Mouse (Mus musculus) heart, adult 2 months (tissue): ENCODE results near the gene Tex30. TPM values are rescaled to one million over a fixed set of nuclear protein-coding genes. Genes with fewer than 3 reads are reported as not detected.
"Not testable (repeated sequence)": the region's sequence is repeated elsewhere in the genome, so short reads cannot be mapped to it uniquely, and the experiment has no call there.

Experiments used
- DNase-seq, 2 experiments: peaks; one replicate each; pipeline ENCODE4 v3.0.0; 2021
- H3K27ac ChIP-seq: fragments of 200-600 bp; 2 replicates; pipeline ENCODE4 v1.8.1; 2022
- H3K27me3 ChIP-seq: fragments of 200-500 bp; 2 replicates; pipeline ENCODE4 v1.6.1; 2012; ENCODE audit warnings: mild to moderate bottlenecking, low read length, inconsistent platforms, mixed read lengths; ENCODE audit not compliant: control insufficient read depth, insufficient read depth
- H3K36me3 ChIP-seq: fragments of 200-500 bp; 2 replicates; pipeline ENCODE4 v1.6.1; 2012; ENCODE audit warnings: low read length, inconsistent platforms; ENCODE audit not compliant: control insufficient read depth, insufficient read depth
- H3K4me1 ChIP-seq: fragments of 200-500 bp; 2 replicates; pipeline ENCODE4 v1.6.1; 2011; ENCODE audit warnings: low read length; ENCODE audit not compliant: control insufficient read depth, insufficient read depth
- H3K4me3 ChIP-seq: fragments of 200-600 bp; 2 replicates; pipeline ENCODE4 v1.8.1; 2022
- H3K79me2 ChIP-seq: fragments of 200-500 bp; replicated peaks from 2 replicates; pipeline ENCODE4 v1.6.1; 2012; ENCODE audit warnings: mild to moderate bottlenecking, inconsistent platforms, low read length, moderate library complexity, mixed read lengths; ENCODE audit not compliant: control insufficient read depth, insufficient read depth
- H3K9ac ChIP-seq: fragments of 200-500 bp; 2 replicates; pipeline ENCODE4 v1.6.1; 2012; ENCODE audit warnings: low read depth, mild to moderate bottlenecking, control low read depth, inconsistent platforms, low read length, mixed read lengths
- CTCF ChIP-seq: fragments of 200-600 bp; IDR thresholded peaks from 2 replicates; pipeline ENCODE4 v1.8.1; 2022; ENCODE audit warnings: antibody characterized with exemption, mild to moderate bottlenecking, moderate library complexity
- EP300 ChIP-seq: fragments of 200-500 bp; IDR thresholded peaks from 2 replicates; pipeline ENCODE4 v1.6.1; 2011; ENCODE audit warnings: low read depth, low read length, control low read depth; ENCODE audit not compliant: insufficient read depth
- POLR2A ChIP-seq: fragments of 200-500 bp; IDR thresholded peaks from 2 replicates; pipeline ENCODE4 v1.6.1; 2011; ENCODE audit warnings: mild to moderate bottlenecking, low read depth, low read length, control low read depth; ENCODE audit not compliant: insufficient read depth
- WGBS: fragments of 180-500 bp; shearing (Covaris S2); methylation state at CpG from one replicate; pipeline ENCODE4 v1.1.7; 2018; 5-methylcytosine and 5-hydroxymethylcytosine counted together
- intact Hi-C: fragments of 180-260 bp; cut with DNase I; formaldehyde crosslinking; loops from one replicate; pipeline ENCODE4 v1.15.1; 2025
- polyA plus RNA-seq: library from polyadenylated mRNA; depleted of rRNA; stranded (reverse); fragments of >200 nt; gene quantifications from 2 replicates; pipeline ENCODE4 v1.2.3, GENCODE M21; 2012
- total RNA-seq, 2 experiments: library from RNA; stranded (reverse); gene quantifications; 2 replicates each; pipeline ENCODE4 v1.2.3; 2021

Tex30 gene
- total and polyA plus RNA-seq, 3 experiments, result 4.2 to 7.6 (median 7.6) TPM

DNA sequence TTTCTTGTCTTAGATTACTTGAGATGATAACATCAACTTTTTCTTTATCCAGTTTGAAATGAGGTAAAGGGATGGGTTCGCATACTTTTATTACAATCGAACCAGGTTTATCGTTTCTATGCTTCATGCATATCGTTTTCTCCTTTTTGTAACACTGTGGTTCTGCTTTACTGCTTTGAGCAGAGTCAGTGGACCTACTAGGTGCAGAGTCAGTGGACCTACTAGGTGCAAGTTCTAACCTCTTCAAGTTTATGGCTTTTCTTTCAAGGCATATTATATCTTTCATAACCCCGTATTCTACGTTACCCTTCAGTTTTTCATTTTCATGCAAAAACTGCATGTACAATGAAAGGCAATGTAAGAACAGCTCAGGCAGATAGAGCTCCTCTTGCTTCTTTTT, 38.8 kb downstream of the Tex30 start:
- intact Hi-C loops, result no loop called here

DNA sequence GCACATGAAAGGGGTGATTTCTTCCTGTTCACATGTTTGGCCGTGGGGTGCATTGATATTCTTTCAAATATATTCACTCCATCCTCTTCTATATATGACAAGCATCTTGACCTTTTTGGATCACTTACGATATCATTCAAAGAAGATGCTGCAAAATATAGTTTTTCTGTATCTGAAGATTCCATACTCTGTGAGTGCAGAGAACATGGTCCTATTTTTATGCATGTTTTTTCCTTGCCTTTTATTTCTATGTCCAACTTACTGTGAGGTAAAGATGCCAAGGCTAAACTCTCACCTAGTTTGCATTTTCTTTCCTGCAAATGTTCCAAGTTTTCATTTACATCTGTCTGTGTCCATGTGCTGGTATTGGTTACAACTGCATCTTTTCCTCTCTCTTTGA, 40.4 kb downstream of the Tex30 start, which contains the start of gene Gm8251:
TSS of gene Gm8251 (minus strand) at position 101 of the 400 bp plus-strand sequence.
- H3K27me3 ChIP-seq, result no peaks in the 10 kb centered on the region
- 86% methylated on average over 2 of the region's 2 CpGs for WGBS
- intact Hi-C loops, result no loop called here

More for the DNA sequence above, 38.8 kb downstream of the Tex30 start:
- Histone ChIP-seq H3K4me1 (no peaks in the 10 kb centered on the region), H3K79me2 (no peaks in the 10 kb centered on the region), H3K27ac (no peak overlapping the region), H3K4me3 (no peak overlapping the region), H3K27me3 (no peaks in the 10 kb centered on the region), H3K9ac (no peak overlapping the region), H3K36me3 (no peaks in the 10 kb centered on the region)
- DNase-seq, result no peak
- TF ChIP-seq POLR2A, result no peak
- TF ChIP-seq EP300, result no peak
- no peak for TF ChIP-seq CTCF
- 90% methylated on average over 6 of the region's 6 CpGs for WGBS

DNA sequence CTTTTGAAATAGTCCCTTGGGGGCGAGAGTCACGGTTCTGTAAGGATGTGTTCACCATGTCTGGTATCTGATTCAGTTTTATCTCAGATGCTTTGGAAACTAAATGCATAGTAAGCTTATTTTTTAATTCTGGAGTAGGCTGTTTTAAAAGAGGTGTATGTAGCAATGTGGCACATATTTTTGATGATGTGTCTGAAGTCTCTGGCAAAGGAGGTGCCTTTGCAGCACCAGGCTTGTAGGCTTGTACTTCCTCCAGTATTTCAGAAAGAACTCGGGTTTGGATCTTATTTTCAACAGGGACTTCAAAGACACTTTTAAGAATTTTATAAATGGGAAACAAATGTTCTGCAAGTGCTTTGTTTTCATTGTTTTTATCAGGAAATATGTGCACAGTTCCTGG, 44.4 kb downstream of the Tex30 start:
- H3K27ac ChIP-seq, result no peak overlapping the region
- DNase-seq, result no peak
- no peaks in the 10 kb centered on the region for H3K36me3 ChIP-seq
- intact Hi-C loops, result no loop called here
- WGBS, result 52% methylated on average over 3 of the region's 3 CpGs
- no peak overlapping the region for H3K9ac ChIP-seq
- H3K27me3 ChIP-seq, result no peaks in the 10 kb centered on the region
- no peak overlapping the region for H3K4me3 ChIP-seq
- H3K79me2 ChIP-seq, result no peaks in the 10 kb centered on the region
- TF ChIP-seq POLR2A, result no peak
- TF ChIP-seq CTCF, result no peak
- TF ChIP-seq EP300, result no peak
- H3K4me1 ChIP-seq, result no peaks in the 10 kb centered on the region

More for the DNA sequence above, 40.4 kb downstream of the Tex30 start, which contains the start of gene Gm8251:
- Histone ChIP-seq H3K79me2 (no peaks in the 10 kb centered on the region), H3K9ac (no peak within 1 kb of the TSS), H3K4me1 (no peaks in the 10 kb centered on the region), H3K36me3 (no peaks in the 10 kb centered on the region), H3K4me3 (no peak within 1 kb of the TSS), H3K27ac (no peak within 1 kb of the TSS)
- no peak for TF ChIP-seq CTCF
- no peak for TF ChIP-seq EP300
- DNase-seq, result no peak

DNA sequence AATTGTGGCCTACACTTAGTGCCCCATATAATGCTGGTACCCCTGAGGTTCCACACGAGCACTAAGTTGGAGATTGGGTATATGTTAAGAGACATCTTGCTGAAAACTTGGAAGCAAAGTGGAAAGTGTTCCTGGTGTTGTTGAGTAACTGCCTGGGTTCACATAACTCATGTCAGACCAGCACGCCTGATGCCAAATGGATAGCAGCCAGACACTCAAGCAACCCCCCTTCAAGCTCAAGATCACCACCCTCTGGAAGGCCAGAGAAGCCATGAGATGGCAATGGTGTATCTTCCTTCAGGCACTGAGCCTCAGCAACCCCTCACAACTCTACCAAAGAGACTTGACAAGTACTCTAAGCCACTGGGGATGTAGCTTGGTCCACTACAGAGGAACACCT, 55.7 kb downstream of the Tex30 start:
- no peak overlapping the region for H3K4me3 ChIP-seq
- intact Hi-C loops, result no loop called here
- H3K79me2 ChIP-seq, result no peaks in the 10 kb centered on the region
- H3K9ac ChIP-seq, result no peak overlapping the region
- H3K4me1 ChIP-seq, result peaks cover 1% of the 10 kb centered on the region; the same call in 1 of the 2 replicates
- WGBS, result 84% methylated on average over 2 of the region's 2 CpGs
- DNase-seq, result no peak
- no peaks in the 10 kb centered on the region for H3K36me3 ChIP-seq
- TF ChIP-seq POLR2A (no peak), CTCF (no peak), EP300 (no peak)
- H3K27me3 ChIP-seq, result no peaks in the 10 kb centered on the region
- H3K27ac ChIP-seq, result no peak overlapping the region

DNA sequence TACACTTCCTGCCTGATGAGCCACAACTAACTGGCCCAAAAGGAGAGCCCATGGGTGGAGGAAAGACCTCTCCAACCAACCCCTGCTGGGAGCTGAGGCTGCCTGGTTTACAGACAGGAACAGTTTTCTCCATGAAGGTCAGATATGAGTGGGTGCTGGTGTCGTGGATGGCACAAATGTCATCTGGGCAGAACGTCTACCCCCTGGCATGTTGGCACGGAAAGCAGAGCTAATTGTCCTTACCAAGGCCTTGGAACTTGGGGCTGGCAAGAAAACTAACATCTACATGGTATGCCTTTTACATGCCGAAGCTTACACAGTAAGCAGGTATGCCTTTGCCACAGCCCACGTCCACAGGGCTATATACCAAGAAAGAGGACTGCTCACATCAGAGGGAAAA, 56.6 kb downstream of the Tex30 start:
- 78% methylated on average over 5 of the region's 5 CpGs for WGBS
- intact Hi-C loops, DNase-seq: not testable (repeated sequence)

DNA sequence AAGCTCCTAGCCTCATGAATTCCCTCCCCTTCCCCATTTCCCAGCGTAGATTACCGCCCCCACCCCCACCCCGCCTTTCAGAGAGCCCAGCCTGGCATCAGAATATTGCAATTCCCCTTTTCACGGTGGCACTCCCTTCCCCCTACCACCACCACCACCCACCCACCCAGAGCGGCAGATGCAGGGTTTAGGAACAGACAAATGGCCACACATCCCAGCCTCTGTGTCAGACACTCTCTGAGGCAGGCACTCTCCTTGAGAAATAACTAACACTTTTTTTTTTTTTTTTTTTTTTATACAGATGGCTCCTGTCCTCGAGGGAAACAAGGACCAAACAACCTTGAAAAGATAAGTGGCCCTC, 59.7 kb downstream of the Tex30 start:
- no peak for DNase-seq
- Histone ChIP-seq H3K9ac (no peak overlapping the region; the same call in 1 of the 2 replicates), H3K27me3 (no peaks in the 10 kb centered on the region), H3K27ac (no peak overlapping the region), H3K79me2 (no peaks in the 10 kb centered on the region), H3K4me1 (peaks cover 1% of the 10 kb centered on the region; the same call in 1 of the 2 replicates), H3K36me3 (no peaks in the 10 kb centered on the region), H3K4me3 (0 out of 2 replicates have a peak overlapping the region, but pooled peaks have one; percentile 21)
- WGBS, result 3% methylated on average over 6 of the region's 6 CpGs
- intact Hi-C loops, result loop anchor here (5.0 kb wide), 1 partner anchor 285 kb away; no protein-coding TSS in a partner anchor
- TF ChIP-seq POLR2A, result no peak
- no peak for TF ChIP-seq EP300
- TF ChIP-seq CTCF, result no peak

More for the DNA sequence above, 56.6 kb downstream of the Tex30 start:
- not testable (repeated sequence) for H3K4me1 ChIP-seq, H3K27me3 ChIP-seq, H3K36me3 ChIP-seq, H3K9ac ChIP-seq, H3K27ac ChIP-seq, H3K79me2 ChIP-seq, H3K4me3 ChIP-seq
